Mouse (Mus musculus) olfactory bulb, adult 2 months (tissue): ENCODE results near the gene Cep19.

Experiments
- CTCF ChIP-seq: fragments of 200-500 bp; IDR thresholded peaks from 2 replicates; pipeline ENCODE4 v1.5.1; 2012; ENCODE audit warnings: low read depth, mild to moderate bottlenecking, low read length, moderate library complexity; ENCODE audit not compliant: insufficient read depth
- POLR2A ChIP-seq: fragments of 200-500 bp; IDR thresholded peaks from 2 replicates; pipeline ENCODE4 v1.6.1; 2012; ENCODE audit warnings: mild to moderate bottlenecking, low read depth, low read length, moderate library complexity; ENCODE audit not compliant: insufficient read depth

- no peak for TF ChIP-seq CTCF
- TF ChIP-seq POLR2A, result no peak
Measured at GRCm38 (mm10) chr16:32153976-32154375, 54.4 kb downstream of the Cep19 start.
